Mouse (Mus musculus): ENCODE measurements around the gene Atg4a-ps. TPM values are rescaled to one million over a fixed set of nuclear protein-coding genes. Genes with fewer than 3 reads are reported as not detected.

Atg4a-ps gene
- polyA plus RNA-seq (2012; rRNA removed): not detected in 2 replicates

DNA sequence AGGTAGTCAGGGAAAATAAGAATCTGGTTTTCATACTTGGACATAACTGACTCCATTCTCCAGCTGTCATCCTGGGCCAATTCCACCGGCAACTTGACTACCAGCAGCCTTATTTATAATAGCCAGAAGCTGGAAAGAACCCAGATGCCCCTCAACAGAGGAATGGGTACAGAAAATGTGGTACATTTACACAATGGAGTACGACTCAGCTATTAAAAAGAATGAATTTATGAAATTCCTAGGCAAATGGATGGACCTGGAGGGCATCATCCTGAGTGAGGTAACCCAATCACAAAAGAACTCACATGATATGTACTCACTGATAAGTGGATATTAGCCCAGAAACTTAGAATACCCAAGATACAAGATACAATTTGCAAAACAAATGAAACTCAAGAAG, at the start of gene Atg4a-ps:
Gene Atg4a-ps (minus strand): TSS at position 101 of the 400 bp plus-strand sequence.

Other genes starting within 250 kb of the Atg4a-ps start
- 0.14 and 0.25 TPM in 2 replicates for gene Syt6, start 70.8 kb downstream of the Atg4a-ps start, polyA plus RNA-seq (2012; rRNA removed)
- 5.1 and 5.3 TPM in 2 replicates for gene Olfml3, start 91.9 kb upstream of the Atg4a-ps start, polyA plus RNA-seq (2012; rRNA removed)
- not detected in 2 replicates for gene Gm10964, start 93.3 kb upstream of the Atg4a-ps start, polyA plus RNA-seq (2012; rRNA removed)
- 22.2 and 37.2 TPM in 2 replicates for gene Hipk1, start 145.5 kb upstream of the Atg4a-ps start, polyA plus RNA-seq (2012; rRNA removed)
- 7.4 and 7.7 TPM in 2 replicates for gene Dclre1b, start 163.4 kb upstream of the Atg4a-ps start, polyA plus RNA-seq (2012; rRNA removed)
- gene Ap4b1, start 163.5 kb upstream of the Atg4a-ps start, polyA plus RNA-seq (2012; rRNA removed): 2.4 and 4.1 TPM in 2 replicates
- not detected in 2 replicates for gene Gm43064, start 163.5 kb upstream of the Atg4a-ps start, polyA plus RNA-seq (2012; rRNA removed)
- 0.08 and 0.30 TPM in 2 replicates for gene Bcl2l15, start 186.5 kb upstream of the Atg4a-ps start, polyA plus RNA-seq (2012; rRNA removed)
- 0.04 and 0.23 TPM in 2 replicates for gene Ptpn22, start 213.7 kb upstream of the Atg4a-ps start, polyA plus RNA-seq (2012; rRNA removed)

Measured in stomach, adult 2 months (tissue).